Mouse (Mus musculus): ENCODE results near the gene Fam78a. TPM values are rescaled to one million over a fixed set of nuclear protein-coding genes. Genes with fewer than 3 reads are reported as not detected.

Gene Fam78a
- polyA plus RNA-seq, 1 experiment from 2014 or later: 0.45 TPM

DNA sequence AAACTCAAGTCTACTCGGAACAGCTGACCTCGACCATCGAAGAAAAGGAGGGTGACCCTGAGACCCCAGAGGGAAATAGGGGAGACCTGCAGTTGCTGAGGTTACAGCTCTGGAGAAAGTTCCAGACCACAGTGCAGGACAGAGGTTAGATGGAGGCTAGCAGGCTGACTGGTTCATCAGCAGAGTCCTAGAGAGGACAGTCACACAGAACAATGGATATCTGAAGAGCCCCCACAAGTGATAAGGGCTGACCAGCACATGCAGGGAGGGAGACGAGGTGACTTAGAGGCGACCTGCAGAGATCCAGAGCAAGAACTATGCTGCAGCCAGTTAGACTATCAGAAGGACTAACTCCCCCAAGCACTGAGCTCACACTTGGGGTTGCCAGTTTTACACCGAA, 25.0 kb downstream of the Fam78a start:
- Histone ChIP-seq H3K36me3 (ENCODE audit: control insufficient read depth, insufficient read depth, low read length) (no peaks in the 10 kb centered on the region), H3K27me3 (ENCODE audit: control insufficient read depth, insufficient read depth, low read depth, low read length) (no peaks in the 10 kb centered on the region; the same call in 1 of the 2 replicates), H3K4me3 (ENCODE audit: low read depth, low read length) (no peak overlapping the region), H3K27ac (ENCODE audit: low read length) (no peak overlapping the region), H3K4me2 (ENCODE audit: low read length) (no peak overlapping the region), H3K9ac (ENCODE audit: low read depth, low read length) (no peak overlapping the region), H3K4me1 (ENCODE audit: control insufficient read depth, insufficient read depth, low read length) (no peaks in the 10 kb centered on the region), H3K9me3 (replicated peaks; ENCODE audit: control insufficient read depth, low read length, poor library complexity, severe bottlenecking) (no peaks in the 10 kb centered on the region)
- 82% methylated on average over 6 of the region's 6 CpGs for WGBS
- no peak for ATAC-seq

DNA sequence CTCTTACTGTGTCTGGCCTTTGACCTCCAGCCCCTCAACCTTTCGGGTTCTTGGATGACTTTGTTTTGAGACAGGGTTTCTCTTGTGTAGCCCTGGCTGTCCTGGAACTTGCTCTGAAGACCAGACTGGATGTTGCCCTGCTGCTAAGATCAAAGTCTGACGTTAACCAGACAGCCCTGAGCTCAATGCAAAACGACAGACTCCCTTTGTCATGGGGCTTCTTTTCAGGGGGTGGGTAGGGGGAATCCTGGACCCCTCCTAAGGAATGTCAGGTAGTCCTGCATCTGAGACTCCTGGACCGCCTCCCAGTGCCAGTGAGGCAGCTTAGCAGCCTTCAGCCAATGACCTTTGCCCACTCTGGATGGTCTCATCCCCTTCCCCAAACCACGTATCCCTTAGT, 25.9 kb downstream of the Fam78a start:
- Histone ChIP-seq H3K4me1 (ENCODE audit: control insufficient read depth, insufficient read depth, low read length) (no peaks in the 10 kb centered on the region), H3K36me3 (ENCODE audit: control insufficient read depth, insufficient read depth, low read length) (no peaks in the 10 kb centered on the region), H3K4me2 (ENCODE audit: low read length) (no peak overlapping the region), H3K27me3 (ENCODE audit: control insufficient read depth, insufficient read depth, low read depth, low read length) (no peaks in the 10 kb centered on the region; the same call in 1 of the 2 replicates), H3K9ac (ENCODE audit: low read depth, low read length) (no peak overlapping the region), H3K27ac (ENCODE audit: low read length) (no peak overlapping the region), H3K4me3 (ENCODE audit: low read depth, low read length) (no peak overlapping the region), H3K9me3 (replicated peaks; ENCODE audit: control insufficient read depth, low read length, poor library complexity, severe bottlenecking) (no peaks in the 10 kb centered on the region)
- no peak for ATAC-seq
- 36% methylated on average over 5 of the region's 5 CpGs for WGBS

DNA sequence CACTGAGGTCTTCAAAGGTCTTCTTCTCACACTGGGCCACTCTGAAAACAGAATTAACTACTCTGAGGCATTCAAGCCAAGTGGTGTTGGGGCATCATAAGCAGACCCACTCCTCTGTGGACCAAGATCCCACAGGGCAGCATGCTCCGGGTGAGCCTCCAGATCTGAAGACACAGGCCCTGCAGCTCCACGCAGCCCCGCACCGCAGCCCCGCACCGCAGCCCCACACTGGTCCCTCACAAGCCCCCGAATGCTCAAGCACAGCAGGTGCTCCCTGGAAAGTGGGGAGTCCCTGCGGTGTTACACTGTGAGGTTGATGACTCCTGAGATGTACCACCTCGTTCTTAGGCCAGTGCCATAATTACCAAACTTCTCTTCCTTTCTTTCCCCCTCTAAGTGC, 26.4 kb downstream of the Fam78a start:
- Histone ChIP-seq H3K9ac (ENCODE audit: low read depth, low read length) (no peak overlapping the region), H3K9me3 (replicated peaks; ENCODE audit: control insufficient read depth, low read length, poor library complexity, severe bottlenecking) (no peaks in the 10 kb centered on the region), H3K4me1 (ENCODE audit: control insufficient read depth, insufficient read depth, low read length) (no peaks in the 10 kb centered on the region), H3K4me3 (ENCODE audit: low read depth, low read length) (no peak overlapping the region), H3K4me2 (ENCODE audit: low read length) (no peak overlapping the region), H3K36me3 (ENCODE audit: control insufficient read depth, insufficient read depth, low read length) (no peaks in the 10 kb centered on the region), H3K27me3 (ENCODE audit: control insufficient read depth, insufficient read depth, low read depth, low read length) (no peaks in the 10 kb centered on the region; the same call in 1 of the 2 replicates), H3K27ac (ENCODE audit: low read length) (no peak overlapping the region)
- 78% methylated on average over 9 of the region's 9 CpGs for WGBS
- ATAC-seq: no peak

DNA sequence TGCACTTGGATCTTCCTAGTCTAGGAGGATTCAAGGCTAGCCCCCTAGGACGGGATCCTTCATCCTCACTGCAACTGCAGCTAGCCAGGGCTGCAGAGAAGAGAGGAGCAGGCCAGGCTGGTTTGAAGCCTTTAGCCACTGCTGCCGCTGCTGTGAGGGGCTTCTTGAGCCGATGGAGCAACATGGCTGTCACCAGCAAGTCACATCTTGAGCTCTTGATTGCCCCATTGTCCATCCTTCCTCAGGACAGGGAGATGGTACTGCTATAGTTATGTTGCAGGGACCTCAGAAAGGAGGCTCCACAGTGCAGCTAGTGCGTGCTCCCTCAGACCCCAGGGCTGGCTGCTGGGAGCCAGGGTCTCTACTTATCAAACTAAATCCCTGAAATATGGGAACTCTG, 26.9 kb downstream of the Fam78a start:
- 82% methylated on average over 4 of the region's 4 CpGs for WGBS
- Histone ChIP-seq H3K9ac (ENCODE audit: low read depth, low read length) (no peak overlapping the region), H3K36me3 (ENCODE audit: control insufficient read depth, insufficient read depth, low read length) (no peaks in the 10 kb centered on the region), H3K4me1 (ENCODE audit: control insufficient read depth, insufficient read depth, low read length) (no peaks in the 10 kb centered on the region), H3K27me3 (ENCODE audit: control insufficient read depth, insufficient read depth, low read depth, low read length) (no peaks in the 10 kb centered on the region; the same call in 1 of the 2 replicates), H3K4me2 (ENCODE audit: low read length) (no peak overlapping the region), H3K9me3 (replicated peaks; ENCODE audit: control insufficient read depth, low read length, poor library complexity, severe bottlenecking) (no peaks in the 10 kb centered on the region), H3K4me3 (ENCODE audit: low read depth, low read length) (no peak overlapping the region), H3K27ac (ENCODE audit: low read length) (no peak overlapping the region)
- no peak for ATAC-seq

DNA sequence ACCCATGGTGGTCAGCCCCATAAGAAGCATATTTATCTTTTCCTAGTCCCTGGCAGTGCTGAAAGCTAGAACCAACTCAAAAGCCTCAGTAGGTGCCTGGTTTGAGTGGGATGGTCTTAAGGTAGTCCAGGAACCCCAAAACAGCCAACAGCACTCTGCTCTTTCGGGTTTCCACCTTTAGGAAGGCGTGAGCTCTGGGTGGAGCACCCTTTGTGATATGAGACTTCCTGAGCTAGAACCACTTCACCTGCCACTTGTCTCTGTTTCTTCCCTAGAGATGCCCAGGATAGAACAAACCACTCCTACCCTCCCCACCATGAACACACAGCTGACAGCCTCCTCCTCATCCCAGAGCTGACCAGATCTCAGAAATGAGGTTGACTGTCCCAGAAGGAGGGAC, 27.3 kb downstream of the Fam78a start:
- no peak for ATAC-seq
- H3K27me3 ChIP-seq (ENCODE audit: control insufficient read depth, insufficient read depth, low read depth, low read length): no peaks in the 10 kb centered on the region; the same call in 1 of the 2 replicates
- no peak overlapping the region for H3K4me2 ChIP-seq (ENCODE audit: low read length)
- no peaks in the 10 kb centered on the region for H3K4me1 ChIP-seq (ENCODE audit: control insufficient read depth, insufficient read depth, low read length)
- H3K36me3 ChIP-seq (ENCODE audit: control insufficient read depth, insufficient read depth, low read length): peaks cover 3% of the 10 kb centered on the region
- H3K27ac ChIP-seq (ENCODE audit: low read length): no peak overlapping the region
- H3K4me3 ChIP-seq (ENCODE audit: low read depth, low read length): no peak overlapping the region
- no peak overlapping the region for H3K9ac ChIP-seq (ENCODE audit: low read depth, low read length)
- no peaks in the 10 kb centered on the region for H3K9me3 ChIP-seq (replicated peaks; ENCODE audit: control insufficient read depth, low read length, poor library complexity, severe bottlenecking)
- WGBS: 80% methylated on average over 2 of the region's 2 CpGs

DNA sequence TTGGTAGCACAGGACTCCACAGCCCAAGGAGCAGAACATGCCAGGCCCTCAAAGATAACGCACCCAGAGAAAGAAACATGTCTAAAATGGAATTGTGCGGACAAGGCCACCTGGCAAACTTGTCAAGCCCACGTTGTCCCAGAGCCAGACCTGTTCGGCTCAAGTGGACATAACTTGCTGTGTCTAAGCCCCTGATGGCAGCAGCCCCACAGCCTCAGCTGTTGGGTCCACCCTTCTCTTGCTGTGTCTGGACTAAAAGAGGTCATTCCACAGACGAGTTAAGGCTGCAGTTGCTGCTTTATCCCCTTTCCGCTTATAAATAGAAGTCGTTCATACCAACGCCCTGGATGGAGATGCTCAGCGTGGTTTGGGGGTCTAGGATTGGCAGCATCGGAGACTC, 28.1 kb downstream of the Fam78a start:
- Histone ChIP-seq H3K9ac (ENCODE audit: low read depth, low read length) (no peak overlapping the region), H3K27ac (ENCODE audit: low read length) (no peak overlapping the region), H3K9me3 (replicated peaks; ENCODE audit: control insufficient read depth, low read length, poor library complexity, severe bottlenecking) (no peaks in the 10 kb centered on the region), H3K36me3 (ENCODE audit: control insufficient read depth, insufficient read depth, low read length) (peaks cover 7% of the 10 kb centered on the region), H3K4me3 (ENCODE audit: low read depth, low read length) (no peak overlapping the region), H3K27me3 (ENCODE audit: control insufficient read depth, insufficient read depth, low read depth, low read length) (no peaks in the 10 kb centered on the region; the same call in 1 of the 2 replicates), H3K4me2 (ENCODE audit: low read length) (no peak overlapping the region), H3K4me1 (ENCODE audit: control insufficient read depth, insufficient read depth, low read length) (no peaks in the 10 kb centered on the region)
- 89% methylated on average over 10 of the region's 10 CpGs for WGBS
- ATAC-seq: no peak

DNA sequence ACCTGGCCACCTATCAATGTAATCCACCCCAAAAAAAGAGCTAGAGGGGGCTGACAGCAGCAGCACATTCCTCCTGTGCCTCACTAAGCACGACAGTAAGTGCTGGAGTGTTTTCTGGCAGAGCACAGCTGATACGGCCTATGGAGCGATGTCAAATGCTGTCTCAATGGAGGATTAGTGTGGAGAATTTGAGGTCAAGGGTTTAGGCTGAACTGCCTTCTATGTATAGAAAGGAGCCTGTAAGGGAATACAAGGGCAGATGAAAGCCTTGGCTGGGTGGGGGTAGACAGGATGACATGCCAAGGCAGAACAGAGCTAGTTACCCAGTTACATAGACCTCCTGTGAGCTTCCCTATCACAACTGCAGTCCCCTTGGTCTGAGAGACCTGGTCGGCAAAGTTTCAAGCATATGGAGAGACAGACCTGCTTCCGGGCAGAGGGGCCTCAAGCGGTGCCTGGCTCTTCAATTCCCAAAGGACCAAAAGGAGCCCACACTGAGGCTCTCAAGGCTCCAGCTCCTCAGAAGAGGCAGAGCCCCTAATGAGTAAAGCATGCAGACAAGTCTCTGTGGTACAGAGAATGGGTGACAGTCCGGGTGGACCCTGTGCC, 29.2 kb downstream of the Fam78a start:
- H3K4me1 ChIP-seq (ENCODE audit: control insufficient read depth, insufficient read depth, low read length): no peaks in the 10 kb centered on the region
- H3K4me2 ChIP-seq (ENCODE audit: low read length): no peak overlapping the region
- no peaks in the 10 kb centered on the region for H3K9me3 ChIP-seq (replicated peaks; ENCODE audit: control insufficient read depth, low read length, poor library complexity, severe bottlenecking)
- WGBS: 31% methylated on average over 7 of the region's 7 CpGs
- H3K27me3 ChIP-seq (ENCODE audit: control insufficient read depth, insufficient read depth, low read depth, low read length): no peaks in the 10 kb centered on the region; the same call in 1 of the 2 replicates
- H3K4me3 ChIP-seq (ENCODE audit: low read depth, low read length): no peak overlapping the region
- no peak overlapping the region for H3K27ac ChIP-seq (ENCODE audit: low read length)
- H3K9ac ChIP-seq (ENCODE audit: low read depth, low read length): no peak overlapping the region
- no peak for ATAC-seq
- peaks cover 16% of the 10 kb centered on the region for H3K36me3 ChIP-seq (ENCODE audit: control insufficient read depth, insufficient read depth, low read length)

DNA sequence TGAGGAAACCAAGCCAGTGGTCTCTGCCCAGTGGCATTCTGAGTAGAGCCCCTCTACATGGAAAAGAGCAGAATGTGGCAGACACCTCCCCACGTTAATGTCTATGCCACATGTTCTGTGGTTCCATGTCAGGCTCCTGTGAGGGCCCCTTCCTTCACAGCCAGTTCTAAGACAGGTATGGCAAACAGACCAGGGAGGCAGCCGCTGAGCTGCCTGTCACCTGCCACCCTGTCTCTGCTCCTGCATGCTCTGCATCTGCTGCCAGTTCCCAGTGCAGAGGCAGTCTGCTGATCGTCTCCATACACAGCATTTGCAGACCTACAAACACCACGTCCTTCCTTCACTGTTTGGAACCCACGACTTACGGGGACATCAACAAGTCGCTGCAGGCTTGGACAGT, 32.2 kb downstream of the Fam78a start:
- 95% methylated on average over 7 of the region's 7 CpGs for WGBS
- no peak overlapping the region for H3K27ac ChIP-seq (ENCODE audit: low read length)
- no peaks in the 10 kb centered on the region for H3K27me3 ChIP-seq (ENCODE audit: control insufficient read depth, insufficient read depth, low read depth, low read length)
- ATAC-seq: no peak
- H3K4me2 ChIP-seq (ENCODE audit: low read length): no peak overlapping the region
- H3K36me3 ChIP-seq (ENCODE audit: control insufficient read depth, insufficient read depth, low read length): peaks cover 21% of the 10 kb centered on the region
- no peaks in the 10 kb centered on the region for H3K9me3 ChIP-seq (replicated peaks; ENCODE audit: control insufficient read depth, low read length, poor library complexity, severe bottlenecking)
- H3K4me3 ChIP-seq (ENCODE audit: low read depth, low read length): no peak overlapping the region
- H3K9ac ChIP-seq (ENCODE audit: low read depth, low read length): no peak overlapping the region
- no peaks in the 10 kb centered on the region for H3K4me1 ChIP-seq (ENCODE audit: control insufficient read depth, insufficient read depth, low read length)

DNA sequence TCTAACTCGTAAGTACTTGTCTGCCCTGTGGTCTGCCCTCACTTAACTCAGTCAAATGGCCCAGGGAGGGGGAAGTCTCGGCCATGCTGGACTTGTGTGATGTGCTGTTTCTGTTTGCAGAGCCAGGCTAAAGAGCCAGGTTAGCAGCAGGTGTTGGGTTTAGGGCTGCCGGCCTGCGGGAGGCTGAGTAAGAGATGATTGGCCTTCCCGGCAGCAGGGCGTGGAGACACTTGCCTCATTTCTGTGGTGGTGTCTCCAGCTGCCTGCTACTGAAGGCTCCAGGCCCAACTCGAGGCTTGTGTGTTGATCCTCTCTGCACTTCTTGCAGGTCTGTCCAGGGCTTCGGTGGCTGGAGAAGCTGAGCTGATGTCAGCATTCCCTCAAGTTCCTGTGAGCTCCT, 32.9 kb downstream of the Fam78a start:
- ATAC-seq: no peak
- H3K4me2 ChIP-seq (ENCODE audit: low read length): no peak overlapping the region
- no peak overlapping the region for H3K27ac ChIP-seq (ENCODE audit: low read length)
- H3K9ac ChIP-seq (ENCODE audit: low read depth, low read length): no peak overlapping the region
- H3K9me3 ChIP-seq (replicated peaks; ENCODE audit: control insufficient read depth, low read length, poor library complexity, severe bottlenecking): no peaks in the 10 kb centered on the region
- H3K27me3 ChIP-seq (ENCODE audit: control insufficient read depth, insufficient read depth, low read depth, low read length): no peaks in the 10 kb centered on the region
- WGBS: 86% methylated on average over 8 of the region's 8 CpGs
- H3K36me3 ChIP-seq (ENCODE audit: control insufficient read depth, insufficient read depth, low read length): peaks cover 23% of the 10 kb centered on the region
- H3K4me3 ChIP-seq (ENCODE audit: low read depth, low read length): no peak overlapping the region
- no peaks in the 10 kb centered on the region for H3K4me1 ChIP-seq (ENCODE audit: control insufficient read depth, insufficient read depth, low read length)

Data from midbrain, embryonic 16.5 days (tissue).